ENCODE assay signal across 13 mouse cellular contexts in the genomic region with DNA sequence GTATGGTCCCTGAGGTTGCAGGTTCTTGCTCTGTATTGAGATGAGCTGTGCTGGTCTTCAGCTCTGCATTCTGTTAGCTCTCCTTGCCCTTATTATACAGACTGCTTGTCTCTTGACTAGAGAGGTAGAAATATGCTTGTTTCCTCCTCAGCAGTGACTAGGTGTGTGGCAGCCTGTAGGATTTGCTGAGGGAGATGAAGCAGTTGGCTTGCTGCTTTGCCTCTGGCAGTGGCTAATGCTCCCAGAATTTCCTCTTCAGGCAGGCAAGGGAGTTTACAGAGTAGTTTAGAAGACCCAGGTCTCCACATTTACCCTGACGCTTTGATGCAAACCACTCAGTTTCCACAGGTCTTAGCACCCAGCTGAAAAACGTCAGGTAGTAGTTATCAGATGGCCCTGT.
DNase-seq lines count a peak whose midpoint lies in the region; TF ChIP-seq lines count a peak whose summit lies in the region.
"Had no signal": no experiment of that assay in that cellular context is flagged by ENCODE, and none has a peak within 500 bp of the region (broad histone marks: within the 10 kb centered on the region; RNA-seq: fewer than 3 reads in every experiment).

No protein-coding gene starts in this region.

- no peak for DNase-seq in gastrocnemius, adult 2 months
- DNase-seq in gastrocnemius, adult 18-20 months (ENCODE audit: low spot score) = no peak
- peak; percentile 1 for DNase-seq in kidney, adult 18-20 months
- no peak for DNase-seq in kidney, postnatal 10 days
- peak; percentile 2 for DNase-seq in right cerebral cortex, postnatal 14 days
- no peak for DNase-seq in right cerebral cortex, postnatal 4 days
- DNase-seq: gastrocnemius, postnatal 10 days; lung, adult 2 months had no signal

- no peak for TF ChIP-seq CTCF in gastrocnemius, adult 2 months (IDR thresholded peaks at IDR 0.05)
- no peak for TF ChIP-seq CTCF in olfactory bulb, adult 2 months (IDR thresholded peaks at IDR 0.05; ENCODE audit: insufficient read depth, low read depth, low read length)

- H3K27ac ChIP-seq in gastrocnemius, adult 2 months = peak overlapping the region; percentile 5
- H3K27ac ChIP-seq in olfactory bulb, adult 2 months (ENCODE audit: insufficient read depth, low read depth, low read length) = peak overlapping the region; percentile 86
- H3K27ac ChIP-seq: kidney, postnatal 0 days; macrophage; stomach, embryonic 15.5 days had no signal

- TF ChIP-seq POLR2A in olfactory bulb, adult 2 months (IDR thresholded peaks at IDR 0.05; ENCODE audit: insufficient read depth, low read depth, low read length) = no peak

- peaks cover 67% of the 10 kb centered on the region for H3K4me1 ChIP-seq in olfactory bulb, adult 2 months (ENCODE audit: control insufficient read depth, insufficient read depth, low read length)

- 78% methylated on average over 2 of the region's 2 CpGs for WGBS in olfactory bulb, adult 2 months

- intact Hi-C loops in gastrocnemius, adult 2 months (cut with DNase I) = loop anchor here (10.0 kb wide), 2 partner anchors 189 to 219 kb away; partner anchors contain the start of genes Mdga1 and Zfand3

- no peak overlapping the region for H3K4me3 ChIP-seq in gastrocnemius, adult 2 months
- H3K4me3 ChIP-seq in olfactory bulb, adult 2 months (ENCODE audit: insufficient read depth, low read depth, low read length) = no peak overlapping the region
- H3K4me3 ChIP-seq: myocyte; stomach, embryonic 15.5 days had no signal

Comparison
In these comparisons a context has a peak if more than half of its experiments do, and no peak if none do; other contexts are left out.
1. DNase-seq: peak in kidney, adult 18-20 months (single experiment) and right cerebral cortex, postnatal 14 days (single experiment); none in gastrocnemius, adult 2 months (single experiment), gastrocnemius, adult 18-20 months (single experiment), kidney, postnatal 10 days (single experiment) and right cerebral cortex, postnatal 4 days (single experiment).